Mouse (Mus musculus): ENCODE data around the gene Ptgr1.

The Ptgr1 gene

DNA sequence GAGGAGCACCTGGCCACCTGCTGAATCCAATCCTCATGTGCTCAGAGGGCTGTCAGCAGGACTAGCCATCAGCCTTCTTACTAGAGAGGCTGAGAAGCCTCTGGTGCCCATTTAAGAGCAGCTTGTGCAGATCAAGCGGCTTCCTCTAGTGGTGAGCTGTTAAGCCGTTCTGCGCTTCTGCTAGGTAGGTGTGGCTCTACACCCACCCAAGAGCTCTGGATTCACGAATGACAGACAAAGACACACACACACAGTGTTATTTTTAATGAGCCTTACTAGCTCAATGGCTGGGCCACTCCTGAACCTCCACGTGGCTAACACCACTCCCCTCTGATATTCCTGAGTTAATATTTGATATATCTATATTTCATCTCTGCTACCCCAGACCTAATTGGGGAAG, 61.3 kb downstream of the Ptgr1 start:
- DNase-seq: no peak

GRCm38 (mm10) chr4:58923933-58924332, 63.0 kb downstream of the Ptgr1 start:
- no peak for DNase-seq
